Mouse (Mus musculus) layer of hippocampus, postnatal 25 days (tissue): ENCODE results near the gene Sh3pxd2b. TPM values are rescaled to one million over a fixed set of nuclear protein-coding genes. Genes with fewer than 3 reads are reported as not detected.

Experiments
- DNase-seq, 2 experiments: peaks; one replicate each; pipeline ENCODE4 v3.0.0; 2022; ENCODE audit warnings: mixed read lengths in 2 of 2, low spot score in 1 of 2; ENCODE audit errors: extremely low spot score in 1 of 2
- total RNA-seq, 2 experiments: library from RNA; stranded (reverse); gene quantifications; 2 replicates each; pipeline ENCODE4 v1.2.3; 2021

The Sh3pxd2b gene
- total RNA-seq, 2 experiments from 2014 or later, result 9.8 to 10.9 TPM

DNA sequence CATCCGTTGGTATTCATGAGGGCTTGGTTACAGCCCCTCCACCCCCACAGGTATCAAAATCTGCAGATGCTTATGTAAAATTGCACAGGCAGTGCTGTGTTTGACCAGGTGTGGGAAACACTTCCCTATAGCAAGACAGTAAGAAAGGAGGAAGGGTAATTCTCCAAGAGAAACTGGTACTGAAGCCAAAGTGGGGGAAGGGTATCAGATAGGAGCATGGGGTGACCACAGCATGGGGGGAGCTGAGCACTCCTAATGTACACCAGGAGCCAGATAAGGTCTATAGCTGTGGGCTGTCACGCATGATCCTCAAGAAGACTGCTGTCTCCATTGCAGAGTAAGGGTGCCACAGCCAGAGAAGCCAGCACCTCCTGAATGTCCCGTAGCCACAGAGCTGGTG is 21.4 kb downstream of the Sh3pxd2b start:
- DNase-seq, result no peak

GRCm38 (mm10) chr11:32370881-32371280 is 23.3 kb downstream of the Sh3pxd2b start:
- DNase-seq, result no peak

- DNase-seq, result no peak
These were observed 25.8 kb downstream of the Sh3pxd2b start for GRCm38 (mm10) chr11:32373266-32374026.

DNA sequence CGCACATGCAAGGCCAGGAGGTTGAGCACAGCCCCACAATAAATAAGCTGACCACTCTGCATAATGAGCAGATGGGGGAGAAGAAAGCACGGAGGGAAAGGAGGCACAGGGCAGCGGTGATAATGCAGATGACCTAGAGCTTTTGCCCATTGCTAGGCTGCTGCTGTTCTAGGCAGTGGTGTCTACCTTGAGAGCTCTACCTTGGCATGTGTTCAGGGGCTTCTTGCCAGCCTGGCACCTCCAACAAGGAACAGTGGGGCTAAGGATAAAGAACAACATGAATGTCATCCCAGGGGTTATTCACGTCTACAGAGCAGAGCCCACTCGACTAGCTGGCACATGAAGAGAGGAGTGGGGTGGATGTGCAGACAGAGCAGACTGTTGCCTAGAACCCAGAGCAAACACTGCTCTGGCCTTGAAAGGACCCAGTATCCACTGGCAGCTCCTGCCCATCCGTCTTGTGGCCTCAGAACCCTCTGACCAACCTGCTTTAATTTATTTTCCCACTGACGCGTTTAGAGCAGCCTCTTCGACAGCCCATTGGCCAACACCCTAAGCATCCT is 26.5 kb downstream of the Sh3pxd2b start:
- DNase-seq, result no peak

- no peak for DNase-seq
These were observed 27.5 kb downstream of the Sh3pxd2b start for GRCm38 (mm10) chr11:32375104-32375535.

- DNase-seq, result no peak
These were observed 28.5 kb downstream of the Sh3pxd2b start for GRCm38 (mm10) chr11:32376086-32376485.

DNA sequence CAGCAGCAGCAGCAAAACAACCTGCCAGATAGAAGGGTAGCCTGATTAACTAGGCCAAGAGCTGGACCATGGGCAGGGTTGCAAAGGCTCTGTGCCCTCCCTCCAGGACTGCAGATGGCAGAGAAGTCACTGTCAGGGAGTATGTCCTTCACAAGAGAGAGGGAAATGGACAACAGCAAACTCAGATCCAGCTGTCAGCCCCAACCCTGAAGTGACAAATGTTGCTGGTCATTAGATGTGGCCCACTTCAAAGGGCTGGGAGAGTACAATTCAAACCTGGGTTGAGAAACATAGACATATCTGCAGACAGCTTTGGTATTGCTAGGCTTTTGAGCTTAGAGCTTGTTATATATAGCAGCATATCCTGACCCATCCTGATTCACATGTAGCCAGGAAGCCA is 32.3 kb downstream of the Sh3pxd2b start:
- DNase-seq, result no peak

GRCm38 (mm10) chr11:32383341-32384134 is 35.9 kb downstream of the Sh3pxd2b start:
- DNase-seq, result no peak

- DNase-seq, result no peak
These were observed 36.6 kb downstream of the Sh3pxd2b start for GRCm38 (mm10) chr11:32384135-32384801.

GRCm38 (mm10) chr11:32386043-32386442 is 38.4 kb downstream of the Sh3pxd2b start:
- DNase-seq, result no peak

DNA sequence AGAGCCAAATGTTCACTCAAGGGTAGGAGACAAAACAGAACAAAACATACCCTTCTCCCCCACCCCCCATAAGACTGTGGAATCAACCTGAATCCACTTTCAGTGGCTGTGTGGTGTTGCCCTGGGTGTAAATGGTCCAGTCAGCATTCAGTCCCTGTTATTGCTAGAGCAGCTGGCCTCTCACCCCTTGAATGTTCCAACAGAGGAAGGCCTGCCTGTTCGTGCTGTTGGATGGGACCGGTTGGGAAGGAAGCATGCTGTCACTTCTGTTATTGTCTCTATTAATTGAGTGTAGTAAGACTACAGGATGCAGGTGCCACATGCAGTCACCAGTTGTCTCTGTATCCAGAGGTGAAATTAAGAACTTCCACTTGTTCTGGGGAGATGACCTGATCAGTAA is 40.4 kb downstream of the Sh3pxd2b start:
- no peak for DNase-seq

GRCm38 (mm10) chr11:32393095-32393494 is 45.5 kb downstream of the Sh3pxd2b start:
- no peak for DNase-seq

- DNase-seq, result no peak
These were observed 48.2 kb downstream of the Sh3pxd2b start for GRCm38 (mm10) chr11:32395791-32396190.

DNA sequence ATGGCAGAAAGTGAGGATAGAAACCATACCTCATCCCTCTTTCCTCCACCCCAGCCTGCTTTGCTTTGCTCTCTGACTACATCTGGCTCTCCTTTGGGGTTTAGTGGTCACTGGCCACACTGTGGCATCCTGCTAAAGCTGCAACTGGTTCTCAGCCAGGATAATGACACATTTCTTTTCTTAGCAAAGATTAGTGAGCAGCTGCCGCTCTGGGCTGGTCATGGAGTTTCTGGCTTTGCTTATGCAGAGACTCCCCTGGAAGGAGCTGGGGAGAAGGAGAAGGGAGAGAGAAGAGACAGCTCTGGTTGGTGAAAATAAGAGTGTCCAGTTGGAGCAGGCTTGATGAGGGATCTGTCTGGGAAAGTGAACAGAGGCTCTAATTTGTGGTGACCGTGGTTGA is 50.8 kb downstream of the Sh3pxd2b start:
- no peak for DNase-seq

DNA sequence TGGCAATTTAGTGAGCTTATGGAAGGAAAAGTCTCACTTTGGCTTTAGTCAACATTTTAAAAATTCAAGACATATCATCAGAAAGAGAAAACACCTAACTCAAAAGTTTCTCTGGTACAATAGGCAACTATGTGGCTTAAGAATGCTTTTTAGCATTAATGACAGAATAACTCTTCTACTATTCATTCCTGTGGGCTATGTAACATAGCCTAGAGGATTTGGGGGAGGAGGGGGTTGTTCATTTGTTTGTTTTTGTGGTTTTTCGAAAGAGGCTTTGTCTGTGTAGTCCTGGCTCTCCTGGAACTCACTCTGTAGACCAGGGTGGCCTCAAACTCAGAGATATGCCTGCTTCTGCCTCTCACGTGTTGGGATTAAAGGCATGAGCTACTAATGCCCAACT is 51.6 kb downstream of the Sh3pxd2b start:
- DNase-seq, result no peak

- DNase-seq, result peak; percentile 14 to 23
These were observed 55.1 kb downstream of the Sh3pxd2b start for GRCm38 (mm10) chr11:32402712-32403111.

- DNase-seq, result no peak
These were observed 57.1 kb downstream of the Sh3pxd2b start for GRCm38 (mm10) chr11:32404708-32405107.

GRCm38 (mm10) chr11:32407863-32408262 is 60.2 kb downstream of the Sh3pxd2b start:
- DNase-seq, result no peak

DNA sequence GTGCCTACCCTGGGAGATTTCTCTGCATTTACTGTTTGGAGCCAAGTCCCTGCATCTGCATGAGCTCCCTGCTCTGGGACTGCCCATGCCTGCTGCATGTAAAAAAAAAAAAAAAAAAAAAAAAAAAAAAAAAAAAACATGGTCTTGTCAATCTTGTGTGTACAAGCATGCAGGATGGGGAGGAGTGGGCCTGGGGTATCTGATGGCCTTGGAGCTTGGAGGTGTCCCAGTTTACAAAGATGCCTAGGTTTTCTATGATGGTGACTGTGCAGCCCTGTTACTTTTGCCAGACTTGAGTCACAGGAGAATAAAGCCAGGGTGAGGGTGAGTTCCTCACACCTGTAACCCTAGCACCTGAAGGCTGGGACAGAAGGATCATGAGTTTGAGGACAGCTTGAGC is 61.4 kb downstream of the Sh3pxd2b start:
- DNase-seq, result no peak

- no peak for DNase-seq
These were observed 62.4 kb downstream of the Sh3pxd2b start for GRCm38 (mm10) chr11:32409823-32410562.
